Mouse (Mus musculus) lung, embryonic 14.5 days (tissue): ENCODE measurements around the gene Orm1. TPM values are rescaled to one million over a fixed set of nuclear protein-coding genes. Genes with fewer than 3 reads are reported as not detected.
"Not testable (repeated sequence)": the region's sequence is repeated elsewhere in the genome, so short reads cannot be mapped to it uniquely, and the experiment has no call there.

ENCODE experiments used
- ATAC-seq: fragments of 200-750 bp; cut with Nextera tagmentation; 2 replicates; pipeline ENCODE4 v1.8.0; 2017; ENCODE audit warnings: mild to moderate bottlenecking, moderate TSS enrichment, moderate library complexity; ENCODE audit not compliant: insufficient read depth
- DNase-seq: peaks from one replicate; pipeline ENCODE4 v3.0.0-alpha.2; 2015
- H3K27ac ChIP-seq: fragments of 300-500 bp; sonication (generic); 2 replicates; pipeline ENCODE4 v1.5.1; 2014; ENCODE audit warnings: low read depth, mild to moderate bottlenecking, moderate library complexity
- H3K27me3 ChIP-seq: fragments of 300-500 bp; sonication (generic); 2 replicates; pipeline ENCODE4 v1.6.1; 2014; ENCODE audit warnings: low read length, control low read depth; ENCODE audit not compliant: insufficient read depth
- H3K36me3 ChIP-seq: fragments of 300-500 bp; sonication (generic); 2 replicates; pipeline ENCODE4 v1.6.1; 2014; ENCODE audit warnings: control low read depth; ENCODE audit not compliant: insufficient read depth
- H3K4me1 ChIP-seq: fragments of 300-500 bp; sonication (generic); 2 replicates; pipeline ENCODE4 v1.6.1; 2014; ENCODE audit warnings: antibody characterized with exemption, control low read depth; ENCODE audit not compliant: insufficient read depth
- H3K4me2 ChIP-seq: fragments of 300-500 bp; sonication (generic); 2 replicates; pipeline ENCODE4 v1.6.1; 2014; ENCODE audit warnings: mild to moderate bottlenecking
- H3K4me3 ChIP-seq: fragments of 300-500 bp; sonication (generic); 2 replicates; pipeline ENCODE4 v1.5.1; 2014; ENCODE audit warnings: low read depth, low read length
- H3K9ac ChIP-seq: fragments of 300-500 bp; sonication (generic); 2 replicates; pipeline ENCODE4 v1.6.1; 2014
- H3K9me3 ChIP-seq: fragments of 300-500 bp; sonication (generic); 2 replicates; pipeline ENCODE4 v1.6.1; 2016; ENCODE audit warnings: low read depth, low read length, control low read depth
- CTCF ChIP-seq: IDR thresholded peaks from 2 replicates; pipeline ENCODE4 v1.5.1; 2016; ENCODE audit warnings: antibody characterized with exemption, low read depth
- WGBS: fragments of 180-500 bp; shearing (Covaris S2); extraction: QIAGEN DNeasy Blood & Tissue Kit; methylation state at CpG from one replicate; pipeline ENCODE4 v1.1.7; 2014; 5-methylcytosine and 5-hydroxymethylcytosine counted together
- polyA plus RNA-seq: library from polyadenylated mRNA; unstranded; fragments of >200 nt; fragmentation: Nextera tagmentation; extraction: Ambion mirVana; gene quantifications from 2 replicates; pipeline ENCODE4 v1.2.1, GENCODE M21; 2014

Gene Orm1
- polyA plus RNA-seq, 1 experiment from 2014 or later: not detected

DNA sequence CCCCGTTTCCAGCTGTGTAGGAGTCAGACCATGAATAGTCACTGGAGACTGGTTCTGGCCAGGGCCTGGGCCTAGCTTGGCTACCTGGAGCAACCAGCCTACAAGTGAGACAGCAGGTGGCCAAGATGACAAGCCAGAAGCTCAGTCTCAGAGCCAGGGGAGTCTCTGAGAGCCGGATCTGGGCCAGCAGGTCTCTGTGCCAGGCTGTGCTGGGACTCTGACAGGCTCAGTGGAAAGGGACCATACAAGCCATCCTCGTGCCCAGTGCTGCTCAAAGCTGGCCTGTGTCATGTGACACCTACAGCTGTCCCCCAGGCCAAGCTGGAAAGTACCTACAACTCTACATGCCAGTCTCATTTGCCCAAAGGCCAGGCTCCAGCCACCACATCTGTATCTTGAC lies 36.0 kb upstream of the Orm1 start:
- Histone ChIP-seq H3K36me3 (peaks cover 81% of the 10 kb centered on the region), H3K4me1 (no peaks in the 10 kb centered on the region), H3K4me3 (no peak overlapping the region), H3K27me3 (no peaks in the 10 kb centered on the region), H3K9ac (no peak overlapping the region), H3K4me2 (no peak overlapping the region), H3K9me3 (no peaks in the 10 kb centered on the region), H3K27ac (no peak overlapping the region)
- no peak for DNase-seq
- no peak for TF ChIP-seq CTCF
- 73% methylated on average over 3 of the region's 3 CpGs for WGBS
- no peak for ATAC-seq

DNA sequence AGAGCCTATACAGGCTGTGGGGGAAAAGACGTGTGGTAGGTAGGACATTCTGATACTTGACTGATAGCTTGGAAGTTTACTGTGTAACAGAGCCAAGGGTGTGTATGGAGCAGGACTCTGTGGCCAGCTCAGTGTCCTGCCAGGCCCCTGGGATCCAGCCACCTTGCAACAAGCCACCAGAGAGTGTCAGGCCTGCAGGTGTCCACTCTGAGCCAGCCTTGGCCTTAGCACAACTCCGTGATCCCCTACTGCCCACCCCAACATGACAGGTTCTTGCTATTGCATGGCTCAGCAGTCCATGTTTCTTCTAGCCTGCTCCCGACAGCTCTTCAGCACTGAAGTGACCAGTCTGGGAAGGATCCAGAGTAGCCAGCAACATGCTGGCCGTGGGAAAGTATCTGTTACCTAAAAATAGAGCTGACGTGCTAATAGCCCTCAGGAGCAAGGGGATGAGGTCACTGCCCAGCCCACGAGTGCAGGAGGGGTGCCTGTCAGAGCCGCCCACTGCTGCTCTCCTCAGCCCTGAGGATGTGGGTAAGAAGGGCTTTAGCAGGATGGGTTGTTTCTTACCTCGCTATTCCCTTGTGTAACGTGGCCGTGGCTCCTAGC lies 34.0 kb upstream of the Orm1 start:
- Histone ChIP-seq H3K4me2 (no peak overlapping the region), H3K36me3 (peaks cover 82% of the 10 kb centered on the region), H3K27ac (no peak overlapping the region), H3K4me1 (no peaks in the 10 kb centered on the region), H3K27me3 (no peaks in the 10 kb centered on the region), H3K9me3 (no peaks in the 10 kb centered on the region), H3K9ac (no peak overlapping the region; the same call in 1 of the 2 replicates), H3K4me3 (no peak overlapping the region)
- no peak for TF ChIP-seq CTCF
- DNase-seq (no peak), ATAC-seq (no peak)
- WGBS: 56% methylated on average over 10 of the region's 10 CpGs

DNA sequence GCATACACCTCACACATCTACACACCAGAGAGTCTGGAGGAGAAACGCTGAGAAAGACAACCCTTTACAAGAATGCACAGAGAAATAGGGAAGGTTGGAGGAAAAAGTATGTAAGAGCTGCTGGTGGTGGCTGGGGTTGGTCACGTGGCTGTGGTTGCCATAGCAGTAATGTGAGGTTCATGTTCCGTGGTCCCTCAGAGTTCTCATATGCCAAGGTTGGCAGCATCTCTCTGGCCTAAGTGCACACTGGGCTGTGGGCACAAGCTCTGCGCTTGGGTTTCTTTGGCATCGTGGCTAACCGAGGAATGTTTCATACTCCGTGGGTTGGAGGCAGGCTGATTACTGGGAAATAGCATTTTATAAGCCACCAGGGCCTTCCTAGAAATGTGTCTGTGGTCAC lies 32.9 kb upstream of the Orm1 start:
- Histone ChIP-seq H3K9me3 (no peaks in the 10 kb centered on the region), H3K4me1 (no peaks in the 10 kb centered on the region), H3K9ac (no peak overlapping the region), H3K4me3 (no peak overlapping the region), H3K36me3 (peaks cover 75% of the 10 kb centered on the region), H3K27ac (no peak overlapping the region), H3K27me3 (no peaks in the 10 kb centered on the region), H3K4me2 (no peak overlapping the region)
- ATAC-seq (no peak), DNase-seq (no peak)
- 87% methylated on average over 7 of the region's 7 CpGs for WGBS
- no peak for TF ChIP-seq CTCF

DNA sequence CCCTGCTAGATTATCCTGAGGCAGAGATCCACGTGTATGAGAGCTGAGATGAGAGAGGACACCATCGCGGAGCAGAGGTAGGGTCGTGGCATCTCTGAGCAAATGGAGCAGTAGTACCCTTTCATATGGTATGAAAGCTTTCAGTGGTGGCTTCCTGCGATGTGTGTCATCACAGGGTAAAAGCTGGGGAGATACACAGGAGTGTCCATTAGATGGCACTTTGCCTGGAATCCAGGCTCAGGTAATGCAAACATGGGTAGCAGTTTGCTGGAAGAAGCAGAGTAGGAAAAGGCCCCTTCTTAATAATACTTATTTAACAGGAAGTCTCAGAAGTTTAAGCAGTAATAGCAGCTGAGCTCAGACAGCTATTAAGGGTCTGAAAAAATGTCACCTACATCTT lies 30.3 kb upstream of the Orm1 start:
- Histone ChIP-seq H3K4me2 (no peak overlapping the region), H3K9ac (no peak overlapping the region), H3K36me3 (peaks cover 78% of the 10 kb centered on the region), H3K27me3 (no peaks in the 10 kb centered on the region), H3K27ac (no peak overlapping the region), H3K9me3 (no peaks in the 10 kb centered on the region), H3K4me3 (no peak overlapping the region), H3K4me1 (no peaks in the 10 kb centered on the region)
- DNase-seq (no peak), ATAC-seq (no peak)
- no peak for TF ChIP-seq CTCF
- 74% methylated on average over 5 of the region's 5 CpGs for WGBS

DNA sequence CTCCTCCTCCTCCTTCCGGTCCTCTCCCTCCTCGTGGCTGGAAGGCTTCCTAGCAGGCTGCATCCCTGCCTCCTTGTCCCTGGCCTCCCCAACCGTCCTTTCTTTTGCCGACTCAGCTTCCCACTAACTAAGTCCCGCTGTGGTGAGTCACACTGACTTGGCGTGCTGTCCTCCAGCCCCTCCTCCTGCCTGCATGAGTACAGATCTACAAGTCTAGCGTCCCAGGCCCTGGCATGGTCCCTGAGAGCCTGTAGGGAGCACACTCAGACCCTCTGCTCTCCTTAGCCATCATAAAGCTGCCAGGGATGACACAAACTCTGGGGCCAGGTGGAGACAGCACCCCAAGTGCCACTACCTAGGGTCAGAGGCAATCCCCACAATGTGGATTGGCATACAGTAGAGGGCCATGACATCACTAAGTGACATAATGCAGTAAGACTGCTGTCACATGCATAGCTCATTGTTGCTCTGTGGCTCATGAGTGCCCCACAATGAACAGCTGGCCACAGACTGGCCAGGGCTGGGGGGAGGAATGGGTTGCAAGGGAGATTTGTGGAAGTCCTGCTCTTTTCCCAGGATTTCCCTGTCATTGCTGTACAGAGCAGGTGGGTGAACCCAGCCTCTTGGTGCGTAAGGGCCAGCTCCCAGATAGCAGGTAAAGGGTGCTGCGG lies 28.1 kb upstream of the Orm1 start:
- Histone ChIP-seq H3K9me3 (no peaks in the 10 kb centered on the region), H3K9ac (no peak overlapping the region), H3K4me1 (no peaks in the 10 kb centered on the region), H3K4me2 (no peak overlapping the region), H3K36me3 (peaks cover 69% of the 10 kb centered on the region), H3K27ac (no peak overlapping the region), H3K27me3 (no peaks in the 10 kb centered on the region), H3K4me3 (no peak overlapping the region)
- DNase-seq: peak; percentile 12
- 63% methylated on average over 9 of the region's 9 CpGs for WGBS
- ATAC-seq: peak; percentile 43; the same call in 1 of the 2 replicates
- TF ChIP-seq CTCF: no peak

DNA sequence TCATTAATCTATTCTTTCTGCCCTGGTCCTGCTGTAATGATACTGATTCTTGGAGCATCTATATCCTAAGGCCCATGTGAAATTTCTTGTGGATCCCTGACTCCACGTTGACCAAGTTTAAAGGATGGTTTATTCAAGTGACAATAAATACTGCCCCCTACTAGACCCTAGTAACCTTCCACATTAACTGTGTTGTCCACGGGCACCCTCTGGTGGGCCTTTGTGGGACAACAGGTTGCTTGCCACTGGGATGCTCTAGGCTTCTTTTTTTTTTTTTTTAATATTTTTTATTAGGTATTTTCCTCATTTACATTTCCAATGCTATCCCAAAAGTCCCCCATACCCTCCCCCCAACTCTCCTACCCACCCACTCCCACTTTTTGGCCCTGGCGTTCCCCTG lies 24.8 kb upstream of the Orm1 start:
- not testable (repeated sequence) for H3K27me3 ChIP-seq, ATAC-seq, H3K4me3 ChIP-seq, H3K4me2 ChIP-seq, H3K9ac ChIP-seq, H3K9me3 ChIP-seq, H3K4me1 ChIP-seq, H3K27ac ChIP-seq
- peak; percentile 88 for DNase-seq
- peaks cover 75% of the 10 kb centered on the region for H3K36me3 ChIP-seq
- WGBS: 31% methylated on average over 3 of the region's 3 CpGs
- peak; percentile 75 for TF ChIP-seq CTCF

DNA sequence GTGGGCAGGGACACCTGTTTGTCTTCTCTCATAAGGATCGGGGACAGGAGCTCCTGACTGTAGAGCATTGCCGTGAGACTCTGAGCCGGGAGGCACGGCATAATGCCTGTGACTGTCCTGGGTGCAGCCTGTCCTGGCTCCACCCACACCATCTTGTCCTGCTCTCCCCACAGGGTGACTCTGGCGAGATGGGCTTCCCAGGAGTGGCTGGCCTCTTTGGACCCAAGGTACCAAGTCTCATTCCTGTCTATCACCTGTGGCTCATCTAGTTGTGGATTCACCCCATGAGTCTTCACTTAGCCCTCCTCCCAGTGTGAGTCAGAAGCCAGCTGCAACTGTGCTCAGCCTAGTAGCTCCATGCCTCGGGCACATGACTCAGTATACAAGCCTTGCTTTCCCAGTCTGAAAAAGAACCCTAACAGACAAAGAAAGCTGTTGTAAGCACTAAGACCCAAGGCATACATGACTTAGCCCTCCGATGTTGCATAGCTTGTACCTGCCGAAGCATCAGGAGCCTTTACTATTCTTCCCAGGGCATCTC lies 21.0 kb upstream of the Orm1 start:
- peaks cover 88% of the 10 kb centered on the region for H3K36me3 ChIP-seq
- no peak overlapping the region for H3K27ac ChIP-seq
- H3K9ac ChIP-seq: no peak overlapping the region
- 80% methylated on average over 8 of the region's 8 CpGs for WGBS
- ATAC-seq (no peak), DNase-seq (no peak)
- no peaks in the 10 kb centered on the region for H3K9me3 ChIP-seq
- no peak overlapping the region for H3K4me3 ChIP-seq
- H3K4me1 ChIP-seq: no peaks in the 10 kb centered on the region
- no peak overlapping the region for H3K4me2 ChIP-seq
- TF ChIP-seq CTCF: no peak
- no peaks in the 10 kb centered on the region for H3K27me3 ChIP-seq
